Mouse (Mus musculus) limb, embryonic 15.5 days (tissue): ENCODE data around the gene Plcb2. TPM values are rescaled to one million over a fixed set of nuclear protein-coding genes. Genes with fewer than 3 reads are reported as not detected.
A peak's percentile ranks its signal among the peaks of the same experiment; 100 is the strongest.

Source experiments
- ATAC-seq: fragments of 200-750 bp; cut with Nextera tagmentation; 2 replicates; pipeline ENCODE4 v1.8.0; 2017; ENCODE audit warnings: low read depth, moderate TSS enrichment; ENCODE audit not compliant: insufficient number of reproducible peaks, low FRiP score, low TSS enrichment
- H3K27ac ChIP-seq: fragments of 300-500 bp; sonication (generic); 2 replicates; pipeline ENCODE4 v1.5.1; 2015; ENCODE audit warnings: moderate library complexity, mild to moderate bottlenecking, inconsistent platforms
- H3K27me3 ChIP-seq: fragments of 300-500 bp; sonication (generic); 2 replicates; pipeline ENCODE4 v1.6.1; 2015; ENCODE audit warnings: inconsistent platforms
- H3K36me3 ChIP-seq: fragments of 300-500 bp; sonication (generic); 2 replicates; pipeline ENCODE4 v1.6.1; 2015; ENCODE audit warnings: inconsistent platforms
- H3K4me1 ChIP-seq: fragments of 300-500 bp; sonication (generic); 2 replicates; pipeline ENCODE4 v1.6.1; 2015; ENCODE audit warnings: inconsistent platforms
- H3K4me2 ChIP-seq: fragments of 300-500 bp; sonication (generic); 2 replicates; pipeline ENCODE4 v1.6.1; 2015; ENCODE audit warnings: mild to moderate bottlenecking, inconsistent platforms
- H3K4me3 ChIP-seq: fragments of 300-500 bp; sonication (generic); 2 replicates; pipeline ENCODE4 v1.5.1; 2015; ENCODE audit warnings: mild to moderate bottlenecking, inconsistent platforms
- H3K9ac ChIP-seq: fragments of 300-500 bp; sonication (generic); 2 replicates; pipeline ENCODE4 v1.6.1; 2015; ENCODE audit warnings: inconsistent platforms
- H3K9me3 ChIP-seq: fragments of 300-500 bp; sonication (generic); 2 replicates; pipeline ENCODE4 v1.6.1; 2016; ENCODE audit warnings: inconsistent platforms
- WGBS: fragments of 180-500 bp; shearing (Covaris S2); methylation state at CpG from one replicate; pipeline ENCODE4 v1.1.7; 2015; 5-methylcytosine and 5-hydroxymethylcytosine counted together
- polyA plus RNA-seq: library from polyadenylated mRNA; unstranded; fragments of >200 nt; fragmentation: Nextera tagmentation; extraction: Ambion mirVana; gene quantifications from 2 replicates; pipeline ENCODE4 v1.2.1, GENCODE M21; 2015

The Plcb2 gene
- polyA plus RNA-seq, 1 experiment from 2014 or later, result 1.4 TPM

DNA sequence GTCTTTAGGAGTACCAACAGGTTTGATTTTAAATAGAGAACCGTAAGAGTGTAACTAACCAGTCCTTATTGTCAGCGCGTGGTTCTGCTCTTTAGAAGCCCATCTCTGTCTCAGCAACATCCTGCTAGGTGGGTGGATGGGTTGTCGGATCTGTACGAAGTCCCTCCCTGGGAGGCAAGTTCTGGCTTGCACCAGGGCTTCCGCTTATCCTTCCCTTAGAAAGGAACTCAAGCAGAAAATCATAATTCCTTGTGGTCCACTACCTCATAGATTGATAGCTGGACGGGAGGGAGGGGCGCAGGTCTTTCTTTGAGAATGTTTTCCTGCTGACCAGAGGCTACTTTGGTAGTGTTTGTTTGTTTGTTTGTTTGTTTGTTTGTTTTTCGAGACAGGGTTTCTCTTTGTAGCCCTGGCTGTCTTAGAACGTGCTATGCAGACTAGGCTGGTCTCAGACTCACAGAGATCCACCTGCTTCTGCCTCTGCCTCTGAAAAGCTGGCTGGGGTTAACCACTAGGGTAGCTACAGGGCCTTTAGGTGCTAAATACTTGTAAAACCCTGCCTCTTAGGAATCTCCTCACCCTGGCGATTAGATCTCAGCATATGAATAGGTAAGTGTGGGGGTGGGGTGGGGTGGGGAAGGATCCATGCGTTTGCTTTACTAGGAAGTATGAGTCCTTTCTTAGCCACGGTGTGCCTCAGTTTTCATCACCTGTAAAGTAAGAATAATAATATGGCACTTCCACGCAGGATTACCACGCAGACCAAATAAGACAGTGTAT lies 54.4 kb downstream of the Plcb2 start:
- ATAC-seq, result no peak
- H3K4me1 ChIP-seq, result peaks cover 24% of the 10 kb centered on the region
- H3K9ac ChIP-seq, result no peak overlapping the region
- H3K27ac ChIP-seq, result no peak overlapping the region
- 19% methylated on average over 15 of the region's 15 CpGs for WGBS
- no peak overlapping the region for H3K4me3 ChIP-seq
- no peaks in the 10 kb centered on the region for H3K36me3 ChIP-seq
- H3K27me3 ChIP-seq, result peaks cover 65% of the 10 kb centered on the region
- H3K9me3 ChIP-seq, result no peaks in the 10 kb centered on the region
- no peak overlapping the region for H3K4me2 ChIP-seq

GRCm38 (mm10) chr2:118671728-118672127 lies 56.5 kb downstream of the Plcb2 start:
- Histone ChIP-seq H3K27me3 (peaks cover 43% of the 10 kb centered on the region), H3K4me3 (no peak overlapping the region), H3K9me3 (no peaks in the 10 kb centered on the region), H3K9ac (no peak overlapping the region), H3K27ac (no peak overlapping the region), H3K4me1 (peaks cover 15% of the 10 kb centered on the region), H3K4me2 (no peak overlapping the region), H3K36me3 (no peaks in the 10 kb centered on the region)
- 32% methylated on average over 1 of the region's 1 CpGs for WGBS
- no peak for ATAC-seq

GRCm38 (mm10) chr2:118669785-118670184 lies 58.5 kb downstream of the Plcb2 start:
- peaks cover 14% of the 10 kb centered on the region for H3K4me1 ChIP-seq
- H3K9ac ChIP-seq, result no peak overlapping the region
- no peaks in the 10 kb centered on the region for H3K9me3 ChIP-seq
- ATAC-seq, result no peak
- H3K4me3 ChIP-seq, result no peak overlapping the region
- no peaks in the 10 kb centered on the region for H3K36me3 ChIP-seq
- no peak overlapping the region for H3K27ac ChIP-seq
- H3K4me2 ChIP-seq, result no peak overlapping the region
- 18% methylated on average over 2 of the region's 2 CpGs for WGBS
- peaks cover 25% of the 10 kb centered on the region for H3K27me3 ChIP-seq

- Histone ChIP-seq H3K9me3 (no peaks in the 10 kb centered on the region), H3K4me1 (peaks cover 17% of the 10 kb centered on the region), H3K9ac (no peak overlapping the region), H3K27me3 (peaks cover 22% of the 10 kb centered on the region), H3K4me2 (no peak overlapping the region), H3K4me3 (no peak overlapping the region), H3K27ac (0 out of 2 replicates have a peak overlapping the region, but pooled peaks have one; percentile 2), H3K36me3 (no peaks in the 10 kb centered on the region)
- 37% methylated on average over 6 of the region's 6 CpGs for WGBS
- no peak for ATAC-seq
Observed at GRCm38 (mm10) chr2:118669245-118669644, 59.0 kb downstream of the Plcb2 start.

GRCm38 (mm10) chr2:118667181-118667580 lies 61.1 kb downstream of the Plcb2 start:
- Histone ChIP-seq H3K36me3 (no peaks in the 10 kb centered on the region), H3K27ac (no peak overlapping the region), H3K9me3 (no peaks in the 10 kb centered on the region), H3K9ac (no peak overlapping the region), H3K4me2 (no peak overlapping the region), H3K27me3 (peaks cover 8% of the 10 kb centered on the region; the same call in 1 of the 2 replicates), H3K4me1 (peaks cover 35% of the 10 kb centered on the region), H3K4me3 (no peak overlapping the region)
- no peak for ATAC-seq
- WGBS, result 80% methylated on average over 5 of the region's 5 CpGs

GRCm38 (mm10) chr2:118665616-118666015 lies 62.6 kb downstream of the Plcb2 start:
- Histone ChIP-seq H3K27ac (no peak overlapping the region), H3K9me3 (no peaks in the 10 kb centered on the region), H3K36me3 (no peaks in the 10 kb centered on the region), H3K27me3 (peaks cover 8% of the 10 kb centered on the region; the same call in 1 of the 2 replicates), H3K4me1 (peaks cover 35% of the 10 kb centered on the region), H3K9ac (no peak overlapping the region), H3K4me2 (no peak overlapping the region), H3K4me3 (no peak overlapping the region)
- ATAC-seq, result no peak
- WGBS, result 79% methylated on average over 4 of the region's 4 CpGs

DNA sequence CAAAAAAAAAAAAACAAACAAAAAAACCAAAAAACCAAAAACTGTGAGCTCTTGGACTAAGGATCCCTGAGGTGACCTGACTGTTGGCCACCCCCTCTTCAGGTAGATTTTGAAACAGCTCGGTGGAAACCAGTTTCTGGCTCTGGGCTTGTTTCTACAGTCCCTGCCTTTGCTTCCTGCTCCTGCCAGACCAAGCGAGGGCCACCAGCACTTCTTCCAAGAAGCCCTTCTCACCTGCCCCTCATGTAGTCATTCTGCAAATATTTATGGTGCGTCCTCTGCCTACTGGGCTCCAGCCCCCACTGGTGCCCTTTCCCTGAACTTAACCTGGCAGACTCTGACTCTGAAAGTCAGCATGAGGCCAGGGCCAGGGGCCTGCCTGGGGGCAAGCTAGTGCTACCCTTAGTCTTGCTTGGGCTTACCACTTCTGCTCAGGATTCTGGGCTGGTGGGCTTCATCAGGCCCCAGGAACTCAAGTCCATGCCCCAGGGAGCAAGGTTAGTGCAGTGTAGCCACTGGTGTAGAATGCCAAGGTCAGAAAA lies 63.2 kb downstream of the Plcb2 start:
- WGBS, result 63% methylated on average over 3 of the region's 3 CpGs
- no peaks in the 10 kb centered on the region for H3K36me3 ChIP-seq

GRCm38 (mm10) chr2:118663804-118664766 lies 64.2 kb downstream of the Plcb2 start:
- WGBS, result 43% methylated on average over 19 of the region's 19 CpGs
- Histone ChIP-seq H3K9ac (no peak overlapping the region), H3K36me3 (no peaks in the 10 kb centered on the region), H3K4me1 (peaks cover 33% of the 10 kb centered on the region), H3K27ac (peak overlapping the region; percentile 28; the same call in 1 of the 2 replicates), H3K4me2 (peak overlapping the region; percentile 87), H3K4me3 (peak overlapping the region; percentile 41), H3K9me3 (no peaks in the 10 kb centered on the region), H3K27me3 (peaks cover 8% of the 10 kb centered on the region; the same call in 1 of the 2 replicates)
- ATAC-seq, result no peak; the same call in 1 of the 2 replicates

More for the DNA sequence above, 63.2 kb downstream of the Plcb2 start:
- no peak for ATAC-seq
- H3K9ac ChIP-seq, result no peak overlapping the region
- peaks cover 8% of the 10 kb centered on the region; the same call in 1 of the 2 replicates for H3K27me3 ChIP-seq
- H3K4me2 ChIP-seq, result no peak overlapping the region
- no peaks in the 10 kb centered on the region for H3K9me3 ChIP-seq
- no peak overlapping the region for H3K4me3 ChIP-seq
- peaks cover 35% of the 10 kb centered on the region for H3K4me1 ChIP-seq
- no peak overlapping the region for H3K27ac ChIP-seq

GRCm38 (mm10) chr2:118662902-118663803 lies 65.1 kb downstream of the Plcb2 start, which contains the start of gene Pak6:
Gene Pak6 (plus strand): TSS chr2:118663303.
- Histone ChIP-seq H3K27me3 (peaks cover 8% of the 10 kb centered on the region; the same call in 1 of the 2 replicates), H3K4me2 (peak within 1 kb of the TSS; percentile 87), H3K4me3 (peak within 1 kb of the TSS; percentile 41), H3K36me3 (no peaks in the 10 kb centered on the region), H3K4me1 (peaks cover 33% of the 10 kb centered on the region), H3K27ac (peak within 1 kb of the TSS; percentile 40), H3K9ac (peak within 1 kb of the TSS; percentile 48), H3K9me3 (no peaks in the 10 kb centered on the region)
- ATAC-seq, result no peak
- 2% methylated on average over 37 of the region's 37 CpGs for WGBS

GRCm38 (mm10) chr2:118661891-118662290 lies 66.3 kb downstream of the Plcb2 start:
- H3K36me3 ChIP-seq, result no peaks in the 10 kb centered on the region
- H3K4me3 ChIP-seq, result no peak overlapping the region
- no peak overlapping the region for H3K4me2 ChIP-seq
- peaks cover 8% of the 10 kb centered on the region; the same call in 1 of the 2 replicates for H3K27me3 ChIP-seq
- H3K9me3 ChIP-seq, result no peaks in the 10 kb centered on the region
- H3K4me1 ChIP-seq, result peaks cover 35% of the 10 kb centered on the region
- no peak for ATAC-seq
- H3K27ac ChIP-seq, result no peak overlapping the region
- H3K9ac ChIP-seq, result no peak overlapping the region
- WGBS, result 73% methylated on average over 9 of the region's 9 CpGs
